Mouse (Mus musculus): ENCODE data around the gene Ccnd3. TPM values are rescaled to one million over a fixed set of nuclear protein-coding genes. Genes with fewer than 3 reads are reported as not detected.

Gene Ccnd3
- polyA plus RNA-seq, 1 experiment from 2014 or later: 276 TPM

DNA sequence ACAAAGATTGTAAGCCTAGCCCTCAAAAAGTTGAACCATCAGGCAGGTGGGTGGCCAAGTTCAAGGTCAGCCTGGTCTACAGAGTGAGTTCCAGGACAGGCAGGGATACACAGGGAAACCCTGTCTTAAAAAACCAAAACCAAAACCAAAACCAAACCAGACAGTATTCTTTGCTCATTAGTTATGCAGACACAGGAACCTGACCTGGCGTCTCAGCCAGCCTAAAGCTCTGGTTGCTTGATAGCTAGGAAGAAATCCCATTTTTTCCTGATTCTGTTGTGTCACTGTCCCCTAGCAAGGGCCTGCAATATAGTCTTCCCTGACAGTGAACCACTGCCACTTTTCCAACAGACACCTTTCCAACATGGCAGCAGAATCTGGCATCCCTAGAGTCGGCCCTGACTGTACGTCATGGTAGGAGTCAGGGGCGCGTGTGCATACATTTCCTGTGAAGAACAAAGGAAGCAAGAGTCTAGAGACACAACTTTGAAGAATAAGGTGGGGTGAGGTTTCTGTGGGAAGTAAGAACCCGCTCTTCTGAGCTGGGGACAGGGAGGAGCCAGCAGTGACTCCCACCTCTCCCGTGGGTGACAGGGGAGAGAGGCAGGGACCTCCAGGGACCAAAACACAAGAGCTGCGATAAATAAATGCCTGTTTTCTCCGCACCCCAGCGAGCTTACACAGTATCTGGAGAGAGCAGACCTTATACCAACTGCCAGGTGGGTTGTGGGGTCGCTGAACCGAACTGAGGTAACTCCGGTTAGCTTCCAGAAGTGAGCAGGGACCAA is 95.9 kb downstream of the Ccnd3 start:
- Histone ChIP-seq H3K36me3 (ENCODE audit: control insufficient read depth, insufficient read depth, low read length) (peaks cover 92% of the 10 kb centered on the region), H3K27ac (ENCODE audit: low read depth, low read length) (no peak overlapping the region; the same call in 1 of the 2 replicates), H3K4me3 (ENCODE audit: low read length) (no peak overlapping the region), H3K9me3 (ENCODE audit: control insufficient read depth, low read length) (no peaks in the 10 kb centered on the region), H3K4me1 (ENCODE audit: control insufficient read depth, insufficient read depth, low read length) (peaks cover 24% of the 10 kb centered on the region), H3K9ac (ENCODE audit: low read depth, low read length) (no peak overlapping the region), H3K27me3 (ENCODE audit: control insufficient read depth, insufficient read depth, low read length) (no peaks in the 10 kb centered on the region), H3K4me2 (replicated peaks; ENCODE audit: low read depth, low read length) (no peak overlapping the region)
- WGBS: 86% methylated on average over 13 of the region's 13 CpGs
- ATAC-seq (ENCODE audit: low FRiP score, low TSS enrichment): no peak

DNA sequence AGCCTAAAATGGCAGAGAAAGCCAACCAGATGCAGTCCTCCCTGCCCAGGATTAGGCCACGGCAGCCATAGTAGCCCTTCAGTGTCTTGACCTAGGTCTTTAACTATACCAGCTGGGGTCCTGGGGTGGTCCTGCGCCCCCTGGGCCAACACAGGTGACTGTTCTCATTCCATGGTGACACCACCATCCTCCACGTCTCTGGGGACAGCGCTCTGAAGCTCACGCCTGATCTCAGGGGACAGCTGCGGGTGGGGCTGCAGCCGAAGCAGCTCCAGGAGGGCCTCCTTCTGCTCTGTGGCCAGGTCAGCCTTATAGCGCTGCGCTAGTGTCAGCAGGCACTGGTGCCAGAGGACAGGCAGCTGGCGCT is 96.5 kb downstream of the Ccnd3 start:
- peaks cover 96% of the 10 kb centered on the region for H3K36me3 ChIP-seq (ENCODE audit: control insufficient read depth, insufficient read depth, low read length)
- H3K27ac ChIP-seq (ENCODE audit: low read depth, low read length): no peak overlapping the region
- 88% methylated on average over 10 of the region's 10 CpGs for WGBS
- ATAC-seq (ENCODE audit: low FRiP score, low TSS enrichment): no peak
- H3K4me3 ChIP-seq (ENCODE audit: low read length): no peak overlapping the region
- peaks cover 19% of the 10 kb centered on the region for H3K4me1 ChIP-seq (ENCODE audit: control insufficient read depth, insufficient read depth, low read length)
- H3K4me2 ChIP-seq (replicated peaks; ENCODE audit: low read depth, low read length): no peak overlapping the region
- H3K9me3 ChIP-seq (ENCODE audit: control insufficient read depth, low read length): no peaks in the 10 kb centered on the region
- H3K9ac ChIP-seq (ENCODE audit: low read depth, low read length): no peak overlapping the region
- H3K27me3 ChIP-seq (ENCODE audit: control insufficient read depth, insufficient read depth, low read length): no peaks in the 10 kb centered on the region

DNA sequence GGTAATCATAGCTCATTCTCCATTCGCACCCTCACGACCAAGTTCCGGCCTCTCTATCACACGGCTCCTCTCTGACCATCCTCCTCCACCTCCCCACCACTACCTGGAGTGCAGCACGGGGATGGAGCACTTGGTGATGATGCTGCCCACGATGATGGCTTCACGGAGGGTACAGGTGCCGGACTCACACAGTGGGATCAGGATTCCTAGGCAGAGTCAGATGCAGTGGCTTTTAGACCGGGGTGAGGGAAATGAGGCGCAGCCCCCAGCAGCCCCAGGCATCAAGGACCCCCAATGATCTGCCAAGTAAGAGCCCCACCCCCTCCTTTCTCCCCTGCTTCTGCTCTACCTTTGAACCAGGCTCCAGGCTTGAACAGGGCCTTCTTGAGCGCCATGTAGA is 97.4 kb downstream of the Ccnd3 start:
- H3K4me2 ChIP-seq (replicated peaks; ENCODE audit: low read depth, low read length): no peak overlapping the region
- peaks cover 96% of the 10 kb centered on the region for H3K36me3 ChIP-seq (ENCODE audit: control insufficient read depth, insufficient read depth, low read length)
- ATAC-seq (ENCODE audit: low FRiP score, low TSS enrichment): no peak
- no peak overlapping the region for H3K9ac ChIP-seq (ENCODE audit: low read depth, low read length)
- no peaks in the 10 kb centered on the region for H3K27me3 ChIP-seq (ENCODE audit: control insufficient read depth, insufficient read depth, low read length)
- peaks cover 10% of the 10 kb centered on the region for H3K4me1 ChIP-seq (ENCODE audit: control insufficient read depth, insufficient read depth, low read length)
- H3K9me3 ChIP-seq (ENCODE audit: control insufficient read depth, low read length): no peaks in the 10 kb centered on the region
- 90% methylated on average over 11 of the region's 11 CpGs for WGBS
- H3K27ac ChIP-seq (ENCODE audit: low read depth, low read length): no peak overlapping the region
- no peak overlapping the region for H3K4me3 ChIP-seq (ENCODE audit: low read length)

DNA sequence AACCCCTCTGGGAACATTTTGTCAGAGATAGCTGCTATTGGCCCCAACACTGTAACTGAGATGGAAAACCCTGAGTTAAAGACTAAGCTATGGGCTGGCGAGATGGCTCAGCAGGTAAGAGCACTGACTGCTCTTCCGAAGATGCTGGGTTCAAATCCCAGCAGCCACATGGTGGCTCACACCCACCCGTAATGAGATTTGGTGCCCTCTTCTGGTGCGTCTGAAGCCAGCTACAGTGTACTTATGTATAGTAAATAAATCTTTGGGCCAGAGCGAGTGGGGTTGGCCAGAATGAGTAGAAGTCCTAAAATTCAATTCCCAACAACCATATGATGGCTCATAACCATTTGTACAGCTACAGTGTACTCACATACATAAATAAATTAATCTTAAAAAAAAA is 101.4 kb downstream of the Ccnd3 start:
- no peak overlapping the region for H3K4me3 ChIP-seq (ENCODE audit: low read length)
- WGBS: 78% methylated on average over 5 of the region's 5 CpGs
- peaks cover 67% of the 10 kb centered on the region for H3K36me3 ChIP-seq (ENCODE audit: control insufficient read depth, insufficient read depth, low read length)
- no peak overlapping the region for H3K9ac ChIP-seq (ENCODE audit: low read depth, low read length)
- H3K4me1 ChIP-seq (ENCODE audit: control insufficient read depth, insufficient read depth, low read length): peaks cover 5% of the 10 kb centered on the region; the same call in 1 of the 2 replicates
- ATAC-seq (ENCODE audit: low FRiP score, low TSS enrichment): no peak
- no peaks in the 10 kb centered on the region for H3K9me3 ChIP-seq (ENCODE audit: control insufficient read depth, low read length)
- H3K27me3 ChIP-seq (ENCODE audit: control insufficient read depth, insufficient read depth, low read length): no peaks in the 10 kb centered on the region
- no peak overlapping the region for H3K27ac ChIP-seq (ENCODE audit: low read depth, low read length)
- H3K4me2 ChIP-seq (replicated peaks; ENCODE audit: low read depth, low read length): no peak overlapping the region

GRCm38 (mm10) chr17:47609182-47609581 is 104.3 kb downstream of the Ccnd3 start:
- Histone ChIP-seq H3K4me1 (ENCODE audit: control insufficient read depth, insufficient read depth, low read length) (peaks cover 18% of the 10 kb centered on the region; the same call in 1 of the 2 replicates), H3K4me3 (ENCODE audit: low read length) (no peak overlapping the region), H3K9me3 (ENCODE audit: control insufficient read depth, low read length) (no peaks in the 10 kb centered on the region), H3K4me2 (replicated peaks; ENCODE audit: low read depth, low read length) (no peak overlapping the region), H3K36me3 (ENCODE audit: control insufficient read depth, insufficient read depth, low read length) (peaks cover 45% of the 10 kb centered on the region), H3K9ac (ENCODE audit: low read depth, low read length) (no peak overlapping the region), H3K27me3 (ENCODE audit: control insufficient read depth, insufficient read depth, low read length) (no peaks in the 10 kb centered on the region), H3K27ac (ENCODE audit: low read depth, low read length) (no peak overlapping the region)
- 92% methylated on average over 4 of the region's 4 CpGs for WGBS
- no peak for ATAC-seq (ENCODE audit: low FRiP score, low TSS enrichment)

- Histone ChIP-seq H3K9ac (ENCODE audit: low read depth, low read length) (peak within 1 kb of the TSS; percentile 84), H3K36me3 (ENCODE audit: control insufficient read depth, insufficient read depth, low read length) (peaks cover 30% of the 10 kb centered on the region), H3K27me3 (ENCODE audit: control insufficient read depth, insufficient read depth, low read length) (no peaks in the 10 kb centered on the region), H3K4me1 (ENCODE audit: control insufficient read depth, insufficient read depth, low read length) (peaks cover 18% of the 10 kb centered on the region; the same call in 1 of the 2 replicates), H3K9me3 (ENCODE audit: control insufficient read depth, low read length) (no peaks in the 10 kb centered on the region), H3K4me2 (replicated peaks; ENCODE audit: low read depth, low read length) (peak within 1 kb of the TSS; percentile 84), H3K27ac (ENCODE audit: low read depth, low read length) (peak within 1 kb of the TSS; percentile 67), H3K4me3 (ENCODE audit: low read length) (peak within 1 kb of the TSS; percentile 88)
- ATAC-seq (ENCODE audit: low FRiP score, low TSS enrichment): peak; percentile 95
- WGBS: under 1% methylated on average over 59 of the region's 59 CpGs
These were observed 106.2 kb downstream of the Ccnd3 start, which contains the start of the genes Bysl, Med20 and Gm20517 for GRCm38 (mm10) chr17:47610849-47611660. Gene Bysl (minus strand): TSS chr17:47611492. Gene Med20 (plus strand): TSS chr17:47611582. Gene Gm20517 (plus strand): TSS chr17:47611589.

DNA sequence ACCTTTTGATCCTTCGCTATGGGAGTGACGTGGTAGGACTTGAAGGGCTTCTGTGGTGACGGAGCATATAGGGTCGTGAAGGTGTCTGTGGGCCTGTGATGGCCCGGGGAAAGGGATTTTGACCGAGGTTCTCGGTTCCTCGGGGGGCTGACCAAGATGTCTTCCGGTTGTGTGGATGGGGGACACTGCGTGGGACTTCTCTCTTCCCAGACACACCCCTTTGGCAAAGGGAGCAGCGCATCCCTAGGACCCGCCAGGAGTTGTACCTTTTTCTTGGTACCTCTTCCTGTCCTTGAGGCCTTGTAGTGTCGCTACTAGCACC is 106.8 kb downstream of the Ccnd3 start:
- Histone ChIP-seq H3K4me3 (ENCODE audit: low read length) (peak overlapping the region; percentile 88), H3K27me3 (ENCODE audit: control insufficient read depth, insufficient read depth, low read length) (no peaks in the 10 kb centered on the region), H3K4me1 (ENCODE audit: control insufficient read depth, insufficient read depth, low read length) (peaks cover 18% of the 10 kb centered on the region; the same call in 1 of the 2 replicates), H3K4me2 (replicated peaks; ENCODE audit: low read depth, low read length) (peak overlapping the region; percentile 84), H3K27ac (ENCODE audit: low read depth, low read length) (peak overlapping the region; percentile 65; the same call in 1 of the 2 replicates), H3K9ac (ENCODE audit: low read depth, low read length) (peak overlapping the region; percentile 84), H3K9me3 (ENCODE audit: control insufficient read depth, low read length) (no peaks in the 10 kb centered on the region), H3K36me3 (ENCODE audit: control insufficient read depth, insufficient read depth, low read length) (peaks cover 25% of the 10 kb centered on the region)
- WGBS: 0% methylated on average over 13 of the region's 13 CpGs
- ATAC-seq (ENCODE audit: low FRiP score, low TSS enrichment): no peak

DNA sequence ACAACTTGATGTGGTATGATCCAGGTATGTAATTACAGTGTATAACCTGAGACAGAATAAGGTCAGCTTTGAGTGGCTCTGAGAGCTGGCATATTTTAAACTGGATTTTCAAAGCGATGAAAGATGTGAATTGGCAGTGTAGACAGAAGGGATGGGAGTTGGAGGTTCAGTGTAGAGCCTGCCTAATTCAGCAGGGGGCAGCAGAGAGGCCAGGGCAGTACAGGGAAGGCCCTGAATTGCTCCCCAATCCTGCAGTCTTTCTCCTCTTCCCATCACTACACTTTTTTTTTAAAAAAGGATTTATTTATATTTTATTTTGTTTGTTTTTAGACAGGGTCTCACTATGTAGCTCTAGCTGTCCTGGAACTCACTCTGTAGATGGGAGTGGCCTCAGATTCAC is 109.2 kb downstream of the Ccnd3 start:
- Histone ChIP-seq H3K4me3 (ENCODE audit: low read length) (no peak overlapping the region), H3K4me2 (replicated peaks; ENCODE audit: low read depth, low read length) (no peak overlapping the region), H3K27ac (ENCODE audit: low read depth, low read length) (no peak overlapping the region), H3K9ac (ENCODE audit: low read depth, low read length) (no peak overlapping the region), H3K4me1 (ENCODE audit: control insufficient read depth, insufficient read depth, low read length) (peaks cover 18% of the 10 kb centered on the region; the same call in 1 of the 2 replicates), H3K27me3 (ENCODE audit: control insufficient read depth, insufficient read depth, low read length) (no peaks in the 10 kb centered on the region), H3K9me3 (ENCODE audit: control insufficient read depth, low read length) (no peaks in the 10 kb centered on the region), H3K36me3 (ENCODE audit: control insufficient read depth, insufficient read depth, low read length) (peaks cover 25% of the 10 kb centered on the region)
- no peak for ATAC-seq (ENCODE audit: low FRiP score, low TSS enrichment)
- WGBS: 100% methylated on average over 1 of the region's 1 CpGs

DNA sequence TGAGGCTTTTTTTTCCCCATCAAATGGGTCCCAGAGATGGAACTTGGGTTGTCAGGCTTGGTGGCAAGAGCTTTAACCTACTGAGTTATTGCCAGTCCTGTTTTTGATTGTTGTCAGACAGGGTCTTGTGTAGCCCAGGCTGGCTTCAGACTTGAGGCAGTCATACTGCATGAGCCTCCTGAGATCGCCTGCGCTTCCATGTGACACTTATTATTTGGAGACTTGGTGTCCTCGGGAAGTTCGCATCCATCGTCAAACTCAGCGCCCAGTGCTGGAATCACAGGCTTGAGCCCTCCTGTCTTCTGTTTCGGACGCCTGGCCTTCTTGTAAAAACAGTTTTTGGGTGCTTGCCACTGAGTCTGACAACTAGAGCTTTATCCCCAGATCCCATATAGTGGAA is 111.3 kb downstream of the Ccnd3 start:
- H3K4me2 ChIP-seq (replicated peaks; ENCODE audit: low read depth, low read length): no peak overlapping the region
- H3K4me1 ChIP-seq (ENCODE audit: control insufficient read depth, insufficient read depth, low read length): peaks cover 13% of the 10 kb centered on the region; the same call in 1 of the 2 replicates
- H3K27ac ChIP-seq (ENCODE audit: low read depth, low read length): no peak overlapping the region
- no peak overlapping the region for H3K4me3 ChIP-seq (ENCODE audit: low read length)
- ATAC-seq (ENCODE audit: low FRiP score, low TSS enrichment): no peak
- WGBS: 95% methylated on average over 8 of the region's 8 CpGs
- H3K9ac ChIP-seq (ENCODE audit: low read depth, low read length): no peak overlapping the region
- H3K36me3 ChIP-seq (ENCODE audit: control insufficient read depth, insufficient read depth, low read length): peaks cover 28% of the 10 kb centered on the region
- H3K9me3 ChIP-seq (ENCODE audit: control insufficient read depth, low read length): no peaks in the 10 kb centered on the region
- no peaks in the 10 kb centered on the region for H3K27me3 ChIP-seq (ENCODE audit: control insufficient read depth, insufficient read depth, low read length)

Measured in kidney, embryonic 14.5 days (tissue).